Mouse (Mus musculus) CD4-positive, CD25-positive, alpha-beta regulatory T cell, adult 2 months (primary cell): ENCODE results near the gene Spast.
"Not testable (repeated sequence)": the region's sequence is repeated elsewhere in the genome, so short reads cannot be mapped to it uniquely, and the experiment has no call there.

ENCODE experiments used
- DNase-seq: peaks from one replicate; pipeline ENCODE4 v3.0.0-alpha.2; 2012; ENCODE audit warnings: low read depth, low spot score

The Spast gene

DNA sequence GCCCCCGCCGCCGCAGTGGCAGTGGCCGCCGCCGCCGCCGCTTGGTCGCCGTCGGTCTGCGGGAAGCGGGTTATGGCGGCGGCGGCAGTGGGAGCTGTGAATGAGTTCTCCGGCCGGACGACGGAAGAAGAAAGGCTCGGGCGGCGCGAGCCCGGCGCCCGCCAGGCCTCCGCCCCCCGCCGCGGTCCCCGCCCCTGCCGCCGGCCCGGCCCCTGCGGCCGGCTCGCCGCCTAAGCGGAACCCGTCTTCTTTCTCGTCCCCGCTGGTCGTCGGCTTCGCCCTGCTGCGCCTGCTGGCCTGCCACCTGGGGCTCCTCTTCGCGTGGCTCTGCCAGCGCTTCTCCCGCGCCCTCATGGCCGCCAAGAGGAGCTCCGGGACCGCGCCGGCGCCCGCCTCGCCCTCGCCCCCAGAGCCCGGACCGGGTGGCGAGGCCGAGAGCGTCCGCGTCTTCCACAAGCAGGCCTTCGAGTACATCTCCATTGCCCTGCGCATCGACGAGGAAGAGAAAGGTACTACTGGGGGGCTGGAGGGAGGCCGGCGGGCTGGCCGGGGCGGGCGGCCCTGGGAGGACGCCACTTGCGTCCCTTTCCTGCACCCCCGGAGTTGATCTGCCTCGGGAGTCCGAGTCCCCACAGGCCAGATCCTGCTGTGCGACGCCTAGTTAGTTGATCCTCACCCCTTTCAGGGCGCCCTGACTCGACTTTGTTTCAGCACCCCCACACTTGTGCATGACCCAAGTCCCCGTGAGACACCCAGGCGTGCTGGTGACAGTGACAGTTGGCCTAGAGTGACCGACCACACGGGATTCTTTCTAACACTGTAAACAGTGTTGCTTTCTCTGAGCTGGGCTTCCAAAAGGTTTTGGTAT, at the start of gene Spast:
TSS of gene Spast (plus strand) at position 51 of the 868 bp plus-strand sequence.
- peak; percentile 70 for DNase-seq

DNA sequence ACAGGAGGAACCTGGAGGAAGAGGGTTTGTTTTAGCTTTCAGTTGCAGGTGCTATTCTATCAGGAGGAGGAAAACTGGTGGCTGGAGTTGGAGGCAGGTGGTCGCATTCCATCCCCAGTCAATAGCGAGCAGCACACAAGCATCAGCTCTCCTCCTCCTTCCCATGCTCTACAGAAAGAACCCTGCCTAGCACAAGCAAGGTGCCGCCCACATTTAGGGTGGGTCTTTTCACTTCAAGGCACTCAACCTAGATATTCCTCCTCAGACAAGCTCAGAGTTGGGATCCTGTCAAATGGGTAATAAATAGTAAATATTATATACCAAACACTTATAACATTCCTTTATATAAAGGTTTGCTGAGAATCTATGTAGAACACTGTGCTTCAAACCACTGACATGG, 48.6 kb upstream of the Spast start:
- DNase-seq: no peak

DNA sequence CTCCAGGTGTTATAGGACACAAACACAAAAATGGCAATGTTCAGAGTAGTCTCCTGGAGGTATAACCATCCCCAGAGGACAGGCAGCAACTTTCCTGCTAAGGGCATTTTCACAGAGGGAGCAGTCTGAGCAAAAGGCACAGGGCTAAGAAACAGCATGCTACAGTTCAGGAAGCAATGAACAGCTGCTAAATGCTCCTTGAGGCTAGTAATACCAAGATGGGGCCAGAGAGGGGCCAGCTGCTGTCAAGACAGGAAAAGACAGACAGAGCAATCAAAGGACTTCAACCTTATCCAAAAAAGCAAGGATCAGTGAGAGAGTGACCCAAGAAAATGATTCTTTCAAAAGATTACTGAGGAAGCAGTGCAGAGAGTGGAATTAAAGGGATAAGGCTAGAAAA, 47.9 kb upstream of the Spast start:
- no peak for DNase-seq

DNA sequence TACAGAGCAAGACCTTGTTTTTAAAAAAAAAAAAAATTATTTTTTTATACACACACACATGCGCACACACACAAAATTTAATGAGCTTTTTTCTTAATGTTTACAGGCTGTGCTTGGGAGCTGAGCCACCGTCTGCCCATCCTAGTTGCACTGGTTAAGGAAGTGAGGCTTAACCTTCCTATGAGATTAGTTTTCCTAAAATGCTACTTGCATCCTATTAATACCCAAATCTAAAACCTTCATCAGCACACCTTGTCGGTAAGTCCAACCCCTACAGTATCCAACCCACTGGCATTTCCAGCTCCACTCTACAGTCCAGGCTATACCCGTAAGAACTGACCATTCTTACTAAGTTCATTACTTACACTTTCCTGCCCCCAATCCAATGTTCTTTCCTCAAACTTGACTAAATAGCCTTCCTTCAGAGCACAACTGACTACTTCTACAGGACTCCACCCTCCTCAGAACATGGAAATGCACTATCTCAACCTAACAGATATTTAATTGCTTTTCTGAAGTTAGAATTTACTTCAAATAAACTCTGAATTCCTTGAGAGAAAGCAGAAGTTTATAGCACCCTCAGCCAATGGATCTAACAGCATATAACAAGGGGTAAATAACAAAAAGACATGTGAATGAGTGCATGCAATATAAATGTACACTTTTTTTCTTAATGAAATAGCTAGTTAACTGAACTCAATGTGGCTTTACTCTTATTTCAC, 47.0 kb upstream of the Spast start:
- no peak for DNase-seq

DNA sequence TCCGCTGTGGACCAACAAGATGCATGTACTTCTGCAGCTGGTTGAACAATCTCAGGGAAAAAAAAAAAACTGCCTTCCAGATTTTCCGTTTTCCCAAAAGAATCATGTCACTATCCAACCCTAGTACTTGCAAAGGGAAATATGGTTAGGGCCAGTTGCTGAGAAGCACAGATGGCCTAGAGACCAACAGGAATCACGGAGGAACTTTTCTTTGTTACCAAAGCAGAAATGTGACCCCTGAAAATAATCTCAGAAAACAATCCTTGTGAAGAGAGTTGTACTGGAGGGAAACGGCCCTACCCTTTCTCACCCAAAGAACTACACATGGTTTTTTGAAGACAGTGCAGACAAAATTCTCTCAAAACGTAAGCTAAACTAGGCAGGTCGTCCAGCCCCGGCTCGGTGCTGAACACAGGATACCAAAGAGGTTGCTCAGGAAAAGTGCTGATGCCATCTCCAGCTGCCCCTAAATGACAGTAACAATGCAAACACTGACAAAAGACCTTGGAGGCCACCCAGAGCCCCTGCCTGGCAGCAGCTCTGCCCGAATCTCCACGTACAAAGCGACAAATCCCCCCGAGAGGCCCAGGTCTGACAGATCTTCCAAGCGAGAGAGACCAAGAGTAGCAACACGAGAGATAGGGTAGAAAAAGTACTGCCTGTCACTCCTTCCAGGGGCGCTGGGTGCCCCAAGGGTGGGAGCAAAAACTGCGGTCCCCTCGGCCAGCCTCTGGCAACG, 44.9 kb upstream of the Spast start:
- peak; percentile 48 for DNase-seq

DNA sequence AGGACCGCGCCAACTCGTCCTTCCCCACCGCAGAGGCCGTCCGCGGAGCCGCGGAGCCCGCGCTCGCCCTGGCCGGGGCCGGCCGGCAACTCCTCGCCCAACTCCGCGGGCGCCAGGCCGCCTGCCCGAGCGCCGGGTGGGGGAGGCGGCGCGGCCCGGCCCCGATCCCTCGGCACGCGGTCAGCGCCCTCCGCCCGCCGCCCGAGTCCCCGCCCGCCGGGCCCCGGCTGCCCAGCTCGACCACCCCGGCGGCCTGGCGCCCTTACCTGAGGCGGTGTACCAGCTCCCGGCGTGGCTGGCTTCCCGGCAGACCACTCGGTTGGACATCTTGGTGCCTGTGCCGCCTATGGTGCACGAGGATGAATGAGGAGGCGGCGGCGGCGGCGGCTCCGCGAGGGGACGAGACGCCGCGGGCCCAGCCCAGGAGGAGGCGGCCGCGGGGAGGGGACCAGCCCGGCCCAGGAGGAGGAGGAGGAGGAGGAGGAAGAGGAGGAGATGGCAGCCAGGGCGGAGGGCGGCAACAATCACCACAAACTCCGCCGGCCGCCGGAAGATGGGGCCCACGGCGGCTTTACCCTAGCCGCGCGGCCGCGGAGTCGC, 44.3 kb upstream of the Spast start:
- peak; percentile 85 for DNase-seq

DNA sequence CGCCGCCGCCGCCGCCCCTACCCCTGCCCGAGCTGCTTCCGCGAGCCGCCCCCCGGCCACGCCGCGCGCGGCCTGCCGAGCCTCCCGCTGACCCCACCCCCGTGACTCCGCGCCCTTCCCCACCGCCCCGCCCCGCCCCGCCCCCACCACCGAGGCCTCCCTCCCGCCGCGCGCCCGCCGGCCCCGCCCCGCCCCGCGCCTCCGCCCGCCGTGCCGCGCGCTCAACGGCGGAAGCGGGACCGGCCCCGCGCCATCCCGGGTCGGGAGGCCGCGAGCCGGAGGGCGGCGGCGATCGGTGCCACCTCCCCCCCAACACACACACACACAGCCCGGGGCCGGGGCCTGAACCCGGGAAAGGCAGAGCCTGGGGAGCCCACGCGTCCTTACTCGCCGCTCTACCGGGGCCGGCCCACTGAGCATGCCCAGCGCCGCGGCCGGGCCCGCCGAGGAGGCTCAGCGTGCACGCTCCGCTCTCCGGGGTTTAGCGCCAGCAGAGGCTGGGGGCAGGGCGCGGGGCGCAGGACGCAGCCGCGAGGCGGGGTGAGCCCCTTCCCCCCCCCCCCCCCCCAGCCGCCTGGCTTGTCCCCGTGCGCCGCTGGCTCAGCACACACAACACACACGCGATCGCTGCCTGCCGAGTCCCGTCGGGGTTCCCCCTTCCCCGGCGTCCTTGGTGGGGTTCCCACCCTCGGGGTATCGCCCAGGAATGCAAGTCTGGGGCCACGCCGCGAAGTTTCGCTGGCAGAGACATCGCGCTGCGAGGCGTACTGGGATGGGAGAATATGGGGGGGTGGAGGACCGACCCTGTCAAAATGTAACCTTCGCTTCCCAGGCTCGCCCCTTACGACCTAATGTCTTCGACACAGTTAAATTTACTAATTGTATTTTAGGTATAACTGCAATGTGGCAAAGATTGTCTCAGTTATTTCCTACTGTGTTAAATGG, 43.5 kb upstream of the Spast start, which contains the start of gene Memo1:
TSS of gene Memo1 (minus strand) at position 496 of the 945 bp plus-strand sequence.
- DNase-seq: peak; percentile 90

DNA sequence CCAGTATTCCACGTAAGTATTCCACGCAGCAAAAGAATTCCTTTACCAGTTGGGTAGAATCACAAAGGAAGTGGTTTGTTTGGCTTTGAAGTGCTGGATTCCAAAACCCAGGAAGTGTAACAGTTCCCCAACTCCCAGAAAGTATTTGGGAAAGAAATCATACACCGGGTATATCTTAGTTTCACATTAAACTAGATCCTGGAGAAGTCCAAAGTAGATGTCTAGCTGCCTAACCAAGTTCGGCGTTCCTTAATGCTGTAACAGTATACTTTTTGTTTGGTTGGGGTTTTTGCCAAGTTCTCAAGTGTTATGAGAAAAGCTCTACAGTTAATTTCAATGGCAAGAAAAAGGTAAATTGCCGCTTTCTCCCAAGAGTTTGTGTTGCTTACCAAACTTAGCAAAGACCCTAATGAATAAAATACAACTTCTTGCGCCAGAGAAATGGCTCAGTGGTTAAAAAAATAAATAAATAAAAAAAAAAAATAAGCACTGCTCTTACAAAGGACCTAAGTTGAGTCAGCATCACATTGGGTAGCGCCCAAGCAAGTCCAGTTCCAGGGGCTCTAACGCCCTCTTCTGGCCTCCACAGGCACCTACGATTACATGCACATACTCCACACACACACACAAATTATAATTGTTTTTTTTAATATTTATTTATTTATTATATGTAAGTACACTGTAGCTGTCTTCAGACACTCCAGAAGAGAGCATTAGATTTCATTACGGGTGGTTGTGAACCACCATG, 42.5 kb upstream of the Spast start:
- peak; percentile 61 for DNase-seq

DNA sequence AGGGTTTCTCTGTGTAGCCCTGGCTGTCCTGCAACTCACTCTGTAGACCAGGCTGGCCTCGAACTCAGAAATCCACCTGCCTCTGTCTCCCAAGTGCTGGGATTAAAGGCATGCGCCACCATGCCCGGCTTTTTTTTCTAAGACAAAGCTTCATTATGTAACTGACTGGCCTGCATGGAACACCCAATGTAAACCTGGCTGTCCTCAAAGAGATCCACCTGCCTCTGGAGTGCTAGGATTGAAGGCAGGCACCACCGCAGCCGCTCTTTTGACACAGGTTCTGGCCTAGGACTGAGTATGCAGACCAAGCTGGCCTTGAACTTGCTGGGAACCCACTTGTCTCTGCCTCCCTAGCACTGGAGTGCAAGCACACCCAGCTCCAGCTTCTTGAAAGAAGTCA, 41.8 kb upstream of the Spast start:
- DNase-seq: not testable (repeated sequence)

DNA sequence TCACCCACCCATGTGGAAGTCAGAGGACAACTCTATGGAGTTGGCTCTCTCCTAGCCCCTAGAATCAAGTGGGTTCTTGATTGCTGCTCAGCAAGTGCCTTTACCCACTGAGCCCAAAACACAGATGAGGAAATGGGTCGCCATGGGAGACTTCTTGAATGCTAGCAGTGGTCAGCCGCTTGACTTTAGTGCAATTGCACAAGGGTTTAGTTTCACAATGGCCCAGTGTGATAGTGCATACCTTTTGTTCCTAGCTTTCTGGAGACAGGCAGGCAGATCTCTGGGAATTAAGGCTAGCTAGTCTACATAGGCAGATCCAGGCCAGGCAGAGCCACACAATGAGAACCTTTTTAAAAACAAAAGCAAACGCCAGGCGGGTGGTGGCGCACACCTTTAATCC, 38.7 kb upstream of the Spast start:
- no peak for DNase-seq

DNA sequence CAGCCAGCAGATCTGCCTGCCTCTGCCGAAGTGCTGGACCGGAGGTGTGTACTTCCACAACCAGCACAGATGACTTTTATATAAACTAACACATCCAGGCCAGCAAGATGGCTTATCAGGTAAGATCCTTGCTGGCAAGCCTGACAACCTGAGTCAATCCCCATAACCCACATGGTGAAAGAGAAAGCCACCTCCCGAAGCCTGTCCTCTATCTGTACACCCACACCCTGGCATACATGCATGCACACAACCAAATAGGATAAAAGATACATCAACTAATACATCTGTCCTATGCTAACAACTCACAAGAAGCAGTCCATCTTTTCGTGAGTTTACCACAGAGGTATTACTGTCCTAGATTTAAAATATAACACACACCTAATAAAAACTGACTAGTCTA, 34.7 kb upstream of the Spast start:
- DNase-seq: no peak

DNA sequence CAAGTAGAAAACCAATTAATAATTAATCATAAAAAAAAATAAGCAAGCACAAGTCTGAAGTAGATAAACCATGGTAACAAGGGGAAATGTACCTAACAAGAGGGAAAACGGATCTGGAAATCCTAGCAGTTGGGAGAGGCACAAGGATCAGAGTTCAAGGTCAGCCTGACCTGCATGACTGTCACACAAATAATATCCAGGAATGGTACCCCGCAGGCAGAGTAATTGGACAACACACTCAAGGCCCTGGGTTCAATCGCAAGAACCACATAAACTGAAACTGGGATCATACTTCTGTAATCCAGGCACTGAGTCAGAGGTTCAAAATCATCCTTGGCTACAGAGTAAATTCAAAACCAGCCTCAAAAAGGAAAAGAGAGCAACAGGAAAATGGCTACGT, 33.2 kb upstream of the Spast start:
- no peak for DNase-seq

DNA sequence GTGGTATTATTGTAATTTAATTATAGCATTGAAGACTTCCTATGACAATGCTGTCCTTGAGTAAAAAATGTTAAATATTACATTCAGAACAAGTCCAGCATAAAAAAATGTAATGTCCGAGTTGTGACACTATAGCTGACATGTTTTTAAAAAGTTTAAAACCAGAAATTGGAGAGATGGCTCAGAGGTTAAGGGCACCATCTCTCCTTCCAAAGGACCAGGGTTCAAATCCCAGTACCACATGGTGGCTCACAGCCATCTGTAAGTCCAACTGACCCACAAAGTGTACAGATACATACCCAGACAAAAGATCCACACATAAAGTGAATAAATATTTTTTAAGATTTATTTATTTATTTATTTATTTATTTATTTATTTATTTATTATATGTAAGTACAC, 32.8 kb upstream of the Spast start:
- no peak for DNase-seq

DNA sequence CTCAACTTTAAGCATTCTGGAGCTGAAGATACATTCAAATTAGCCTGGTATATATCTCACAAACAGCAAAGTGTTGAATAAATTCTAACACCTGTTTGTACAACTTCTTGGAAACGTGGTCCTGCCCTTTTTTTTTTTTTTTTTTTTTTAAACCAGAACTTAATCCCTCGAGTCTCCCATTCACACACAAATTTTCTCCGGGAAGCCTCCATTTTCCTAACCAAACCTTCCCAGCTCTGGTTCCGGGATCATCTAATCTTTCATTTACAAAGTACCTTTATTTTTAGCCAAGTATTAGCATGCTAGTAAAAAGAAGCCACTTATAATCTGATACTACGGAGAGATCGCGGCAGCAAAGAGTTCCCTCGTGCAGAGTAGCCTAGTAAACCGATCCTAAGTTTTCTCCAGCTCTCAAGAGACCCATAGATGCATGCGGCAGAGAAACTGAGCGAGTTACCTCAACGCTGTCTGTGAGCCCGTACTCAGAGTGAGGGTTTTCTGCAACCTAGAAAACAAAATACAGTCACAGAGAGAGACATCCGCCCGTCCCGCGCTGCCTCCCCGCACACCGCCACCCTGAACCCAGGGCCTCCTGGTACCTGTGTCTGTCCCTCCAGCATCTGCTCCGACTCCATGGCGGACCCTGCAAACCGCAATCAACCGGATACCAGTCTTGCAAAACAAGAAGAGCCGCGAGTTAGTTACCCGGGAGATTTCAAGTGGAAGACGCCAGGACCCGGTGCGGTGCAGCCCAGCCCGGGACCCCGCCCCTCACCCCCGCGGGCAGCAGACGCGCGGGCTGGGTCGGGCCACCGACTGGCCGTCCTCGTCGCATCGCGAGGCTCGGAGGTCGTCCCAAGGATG, 23.1 kb upstream of the Spast start:
- no peak for DNase-seq

DNA sequence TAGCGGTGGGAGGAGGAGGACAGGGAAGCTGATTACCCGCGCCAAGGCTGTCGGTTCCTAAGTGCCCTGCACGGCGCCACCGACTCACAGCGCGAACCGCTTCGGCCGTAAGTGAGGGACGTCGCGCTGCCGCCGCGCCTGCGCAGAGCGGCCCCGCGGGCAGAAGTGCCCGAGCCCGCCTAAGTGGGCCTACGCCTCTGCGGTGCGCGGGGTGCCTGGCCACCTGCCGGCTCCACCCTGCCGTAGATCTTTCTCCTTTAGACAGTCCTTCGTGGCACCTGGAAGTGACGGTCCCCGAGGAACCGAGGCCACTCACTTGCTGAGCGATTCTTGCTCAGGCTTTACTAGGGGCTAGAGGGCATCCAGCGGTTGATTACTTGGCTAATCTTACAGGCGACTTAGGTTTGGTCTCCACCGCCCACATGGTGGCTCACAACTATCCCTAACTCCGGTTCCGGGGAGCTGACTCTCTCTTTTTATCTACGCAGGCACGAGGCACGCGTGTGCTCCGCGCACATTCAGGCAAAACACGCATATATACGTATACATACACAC, 22.4 kb upstream of the Spast start:
- DNase-seq: peak; percentile 95

DNA sequence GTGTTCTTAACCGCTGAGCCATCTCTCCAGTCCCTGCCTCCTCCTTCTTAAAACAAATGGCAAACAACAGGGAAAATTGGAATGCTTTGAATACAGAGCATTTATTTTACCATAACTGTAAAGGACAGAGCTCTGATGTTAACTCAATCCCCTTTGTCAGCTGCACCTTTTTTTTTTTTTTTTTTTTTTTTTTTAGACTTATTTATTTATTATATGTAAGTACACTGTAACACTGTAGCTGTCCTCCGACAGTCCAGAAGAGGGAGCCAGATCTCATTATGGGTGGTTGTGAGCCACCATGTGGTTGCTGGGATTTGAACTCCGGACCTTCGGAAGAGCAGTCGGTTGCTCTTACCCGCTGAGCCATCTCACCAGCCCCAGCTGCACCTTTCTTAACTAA, 20.1 kb upstream of the Spast start:
- peak; percentile 46 for DNase-seq

DNA sequence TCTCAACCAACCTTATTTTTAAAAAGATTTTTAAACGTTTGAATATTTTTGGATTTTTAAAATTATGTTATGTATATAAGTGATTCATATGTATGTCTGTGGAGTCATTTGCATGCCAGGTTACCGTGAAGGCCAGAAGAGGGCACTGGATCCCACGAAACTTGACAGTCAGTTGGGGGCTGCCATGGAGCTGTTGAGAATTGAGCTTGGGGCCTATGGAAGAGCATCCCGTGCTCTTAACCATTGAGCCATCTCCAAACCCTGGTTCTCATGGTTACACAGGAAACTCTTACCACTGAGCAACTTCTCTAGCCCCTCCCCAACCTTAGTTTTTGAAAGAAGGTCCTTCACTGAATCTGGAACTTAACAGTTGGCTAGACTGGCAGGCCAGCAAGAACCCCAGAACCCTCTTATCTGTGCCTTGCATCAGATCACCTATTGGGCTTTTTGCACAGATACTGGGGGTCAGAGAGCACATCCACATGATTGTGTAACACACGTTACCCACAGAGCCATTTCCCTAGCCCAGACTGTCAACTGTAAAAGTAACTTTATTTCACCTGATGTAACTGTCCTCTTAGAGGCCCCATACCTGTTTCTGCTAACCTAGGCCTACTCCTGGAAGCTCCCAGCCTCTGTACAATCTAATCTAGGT, 16.3 kb upstream of the Spast start:
- peak; percentile 42 for DNase-seq

DNA sequence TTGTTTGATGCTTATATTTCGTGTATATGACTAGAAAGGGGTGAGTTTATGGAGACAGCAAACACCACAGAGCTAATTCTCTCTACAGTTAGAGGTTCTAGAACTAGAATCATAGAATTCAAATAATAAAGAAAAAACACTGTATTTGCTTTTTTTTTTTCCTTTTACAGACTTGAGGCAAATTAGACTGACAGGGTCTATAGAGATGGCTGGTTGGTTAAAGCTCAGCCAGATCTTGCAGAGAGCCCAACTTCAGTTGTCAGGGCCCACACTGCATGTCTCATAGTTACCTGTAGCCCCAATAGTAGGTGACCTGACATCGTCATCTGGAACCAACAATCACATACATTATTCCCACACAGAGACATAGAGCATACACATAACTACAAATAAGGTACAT, 14.9 kb upstream of the Spast start, which contains the start of gene Dpy30:
TSS of gene Dpy30 (minus strand) at position 101 of the 400 bp plus-strand sequence.
- DNase-seq: no peak
